Mouse (Mus musculus) heart, postnatal 0 days (tissue): ENCODE data around the gene Nab1. TPM values are rescaled to one million over a fixed set of nuclear protein-coding genes. Genes with fewer than 3 reads are reported as not detected.

Source experiments
- ATAC-seq: fragments of 200-750 bp; cut with Nextera tagmentation; 2 replicates; pipeline ENCODE4 v1.8.0; 2017; ENCODE audit warnings: low read depth, moderate number of reproducible peaks, moderate library complexity; ENCODE audit not compliant: insufficient read depth
- DNase-seq: peaks from one replicate; pipeline ENCODE4 v3.0.0-alpha.2; 2016; ENCODE audit warnings: low spot score
- H3K27ac ChIP-seq: fragments of 300-500 bp; sonication (generic); 2 replicates; pipeline ENCODE4 v1.5.1; 2014; ENCODE audit warnings: low read depth, mild to moderate bottlenecking
- H3K27me3 ChIP-seq: fragments of 300-500 bp; sonication (generic); 2 replicates; pipeline ENCODE4 v1.6.1; 2014; ENCODE audit warnings: low read length, mixed read lengths; ENCODE audit not compliant: control insufficient read depth, insufficient read depth
- H3K36me3 ChIP-seq: fragments of 300-500 bp; sonication (generic); replicated peaks from 2 replicates; pipeline ENCODE4 v1.6.1; 2014; ENCODE audit warnings: low read length, mixed read lengths; ENCODE audit not compliant: control insufficient read depth, insufficient read depth
- H3K4me1 ChIP-seq: fragments of 300-500 bp; sonication (generic); 2 replicates; pipeline ENCODE4 v1.6.1; 2014; ENCODE audit warnings: antibody characterized with exemption; ENCODE audit not compliant: control insufficient read depth, insufficient read depth
- H3K4me2 ChIP-seq: fragments of 300-500 bp; sonication (generic); 2 replicates; pipeline ENCODE4 v1.6.1; 2014; ENCODE audit warnings: low read depth, mild to moderate bottlenecking, low read length, moderate library complexity
- H3K4me3 ChIP-seq: fragments of 300-500 bp; sonication (generic); 2 replicates; pipeline ENCODE4 v1.5.1; 2014; ENCODE audit warnings: low read depth, low read length
- H3K9ac ChIP-seq: fragments of 300-500 bp; sonication (generic); replicated peaks from 2 replicates; pipeline ENCODE4 v1.6.1; 2014; ENCODE audit warnings: low read depth, low read length, mixed read lengths
- H3K9me3 ChIP-seq: fragments of 300-500 bp; sonication (generic); replicated peaks from 2 replicates; pipeline ENCODE4 v1.6.1; 2016; ENCODE audit warnings: low read length; ENCODE audit not compliant: control insufficient read depth
- CTCF ChIP-seq: IDR thresholded peaks from 2 replicates; pipeline ENCODE4 v1.5.1; 2016; ENCODE audit warnings: antibody characterized with exemption, control low read depth, low read depth
- EP300 ChIP-seq: IDR thresholded peaks from 2 replicates; pipeline ENCODE4 v1.6.1; 2016; ENCODE audit warnings: antibody characterized with exemption, low read depth
- WGBS: fragments of 180-500 bp; shearing (Covaris S2); extraction: QIAGEN DNeasy Blood & Tissue Kit; methylation state at CpG from one replicate; pipeline ENCODE4 v1.1.7; 2014; 5-methylcytosine and 5-hydroxymethylcytosine counted together
- polyA plus RNA-seq: library from polyadenylated mRNA; unstranded; fragments of >200 nt; fragmentation: Nextera tagmentation; extraction: Ambion mirVana; gene quantifications from 2 replicates; pipeline ENCODE4 v1.2.1, GENCODE M21; 2015
- total RNA-seq: library from RNA; depleted of rRNA; stranded (reverse); fragments of >200 nt; gene quantifications from 2 replicates; pipeline ENCODE4 v1.2.3, GENCODE M21; 2014; ENCODE audit warnings: low replicate concordance

Nab1 gene
- total and polyA plus RNA-seq, 2 experiments from 2014 or later, result 15.0 to 23.7 TPM

GRCm38 (mm10) chr1:52527252-52527651 lies 26.8 kb upstream of the Nab1 start:
- TF ChIP-seq CTCF, result no peak
- TF ChIP-seq EP300, result no peak
- Histone ChIP-seq H3K27ac (no peak overlapping the region), H3K9ac (no peak overlapping the region), H3K4me2 (no peak overlapping the region), H3K27me3 (no peaks in the 10 kb centered on the region), H3K36me3 (no peaks in the 10 kb centered on the region), H3K4me1 (no peaks in the 10 kb centered on the region), H3K4me3 (no peak overlapping the region), H3K9me3 (no peaks in the 10 kb centered on the region)
- WGBS, result 59% methylated on average over 2 of the region's 2 CpGs
- DNase-seq (no peak), ATAC-seq (no peak)

GRCm38 (mm10) chr1:52524663-52525062 lies 24.2 kb upstream of the Nab1 start:
- Histone ChIP-seq H3K4me1 (peaks cover 6% of the 10 kb centered on the region; the same call in 1 of the 2 replicates), H3K9ac (no peak overlapping the region), H3K4me2 (no peak overlapping the region), H3K9me3 (no peaks in the 10 kb centered on the region), H3K27me3 (no peaks in the 10 kb centered on the region), H3K4me3 (no peak overlapping the region), H3K27ac (no peak overlapping the region), H3K36me3 (no peaks in the 10 kb centered on the region)
- DNase-seq (no peak), ATAC-seq (no peak)
- TF ChIP-seq EP300, result no peak
- TF ChIP-seq CTCF, result no peak
- WGBS, result 66% methylated on average over 5 of the region's 5 CpGs

- H3K4me3 ChIP-seq, result no peak overlapping the region
- no peak overlapping the region for H3K4me2 ChIP-seq
- no peaks in the 10 kb centered on the region for H3K27me3 ChIP-seq
- peaks cover 6% of the 10 kb centered on the region; the same call in 1 of the 2 replicates for H3K4me1 ChIP-seq
- no peak for ATAC-seq
- H3K36me3 ChIP-seq, result no peaks in the 10 kb centered on the region
- WGBS, result 52% methylated on average over 7 of the region's 7 CpGs
- H3K9ac ChIP-seq, result no peak overlapping the region
- TF ChIP-seq EP300 (no peak), CTCF (no peak)
- DNase-seq, result no peak
- no peaks in the 10 kb centered on the region for H3K9me3 ChIP-seq
- no peak overlapping the region for H3K27ac ChIP-seq
These were observed 23.7 kb upstream of the Nab1 start for GRCm38 (mm10) chr1:52524150-52524549.

- DNase-seq, result no peak
- no peak overlapping the region for H3K27ac ChIP-seq
- 45% methylated on average over 8 of the region's 8 CpGs for WGBS
These were observed 21.0 kb upstream of the Nab1 start for GRCm38 (mm10) chr1:52521436-52521993.

GRCm38 (mm10) chr1:52520131-52520530 lies 19.7 kb upstream of the Nab1 start:
- TF ChIP-seq CTCF (no peak), EP300 (no peak)
- H3K9me3 ChIP-seq, result no peaks in the 10 kb centered on the region
- no peak for ATAC-seq
- H3K4me2 ChIP-seq, result no peak overlapping the region
- H3K9ac ChIP-seq, result no peak overlapping the region
- no peaks in the 10 kb centered on the region for H3K27me3 ChIP-seq
- no peak overlapping the region for H3K27ac ChIP-seq
- no peak for DNase-seq
- H3K36me3 ChIP-seq, result no peaks in the 10 kb centered on the region
- WGBS, result 81% methylated on average over 7 of the region's 7 CpGs
- H3K4me1 ChIP-seq, result peaks cover 11% of the 10 kb centered on the region
- H3K4me3 ChIP-seq, result no peak overlapping the region

More at GRCm38 (mm10) chr1:52521436-52521993, 21.0 kb upstream of the Nab1 start:
- Histone ChIP-seq H3K9me3 (no peaks in the 10 kb centered on the region), H3K4me1 (peaks cover 6% of the 10 kb centered on the region; the same call in 1 of the 2 replicates), H3K36me3 (no peaks in the 10 kb centered on the region), H3K4me2 (no peak overlapping the region), H3K4me3 (no peak overlapping the region), H3K27me3 (no peaks in the 10 kb centered on the region), H3K9ac (no peak overlapping the region)
- TF ChIP-seq EP300 (no peak), CTCF (no peak)
- ATAC-seq, result no peak

- Histone ChIP-seq H3K9me3 (no peaks in the 10 kb centered on the region), H3K27me3 (no peaks in the 10 kb centered on the region), H3K27ac (no peak overlapping the region), H3K4me3 (no peak overlapping the region), H3K36me3 (no peaks in the 10 kb centered on the region), H3K4me1 (peaks cover 8% of the 10 kb centered on the region; the same call in 1 of the 2 replicates), H3K9ac (no peak overlapping the region), H3K4me2 (no peak overlapping the region)
- ATAC-seq (no peak), DNase-seq (no peak)
- TF ChIP-seq CTCF, result no peak
- no peak for TF ChIP-seq EP300
- 40% methylated on average over 3 of the region's 3 CpGs for WGBS
These were observed 14.8 kb upstream of the Nab1 start for GRCm38 (mm10) chr1:52515249-52515648.
